Mouse (Mus musculus) stomach, embryonic 14.5 days (tissue): ENCODE data around the gene Gm10972. TPM values are rescaled to one million over a fixed set of nuclear protein-coding genes. Genes with fewer than 3 reads are reported as not detected.
"Not testable (repeated sequence)": the region's sequence is repeated elsewhere in the genome, so short reads cannot be mapped to it uniquely, and the experiment has no call there.

Experiments
- ATAC-seq: fragments of 200-750 bp; cut with Nextera tagmentation; 2 replicates; pipeline ENCODE4 v1.8.0; 2017; ENCODE audit warnings: low read depth, moderate TSS enrichment; ENCODE audit not compliant: insufficient number of reproducible peaks, insufficient read depth, low FRiP score
- H3K27ac ChIP-seq: fragments of 300-500 bp; sonication (generic); 2 replicates; pipeline ENCODE4 v1.5.1; 2014; ENCODE audit warnings: mild to moderate bottlenecking, low read length, moderate library complexity, mixed read lengths
- H3K27me3 ChIP-seq: fragments of 300-500 bp; sonication (generic); 2 replicates; pipeline ENCODE4 v1.6.1; 2014; ENCODE audit warnings: low read length, control low read depth, mixed read lengths; ENCODE audit not compliant: control insufficient read depth, insufficient read depth
- H3K36me3 ChIP-seq: fragments of 300-500 bp; sonication (generic); 2 replicates; pipeline ENCODE4 v1.6.1; 2014; ENCODE audit warnings: mild to moderate bottlenecking, control low read depth, low read length, moderate library complexity, mixed read lengths; ENCODE audit not compliant: control insufficient read depth, insufficient read depth
- H3K4me1 ChIP-seq: fragments of 300-500 bp; sonication (generic); 2 replicates; pipeline ENCODE4 v1.6.1; 2014; ENCODE audit warnings: low read length, control low read depth, mixed read lengths; ENCODE audit not compliant: control insufficient read depth, insufficient read depth
- H3K4me2 ChIP-seq: fragments of 300-500 bp; sonication (generic); replicated peaks from 2 replicates; pipeline ENCODE4 v1.6.1; 2014; ENCODE audit warnings: low read depth, low read length, control low read depth
- H3K4me3 ChIP-seq: fragments of 300-500 bp; sonication (generic); 2 replicates; pipeline ENCODE4 v1.5.1; 2014; ENCODE audit warnings: low read depth, low read length, control low read depth
- H3K9ac ChIP-seq: fragments of 300-500 bp; sonication (generic); replicated peaks from 2 replicates; pipeline ENCODE4 v1.6.1; 2014; ENCODE audit warnings: low read depth, mild to moderate bottlenecking, control low read depth, low read length, moderate library complexity, mixed read lengths
- H3K9me3 ChIP-seq: fragments of 300-500 bp; sonication (generic); 2 replicates; pipeline ENCODE4 v1.6.1; 2016; ENCODE audit warnings: low read depth, low read length, control low read depth; ENCODE audit not compliant: control insufficient read depth
- WGBS: fragments of 180-500 bp; shearing (Covaris S2); extraction: QIAGEN DNeasy Blood & Tissue Kit; methylation state at CpG from one replicate; pipeline ENCODE4 v1.1.7; 2014; 5-methylcytosine and 5-hydroxymethylcytosine counted together
- polyA plus RNA-seq: library from polyadenylated mRNA; unstranded; fragments of >200 nt; fragmentation: Nextera tagmentation; extraction: Ambion mirVana; gene quantifications from 2 replicates; pipeline ENCODE4 v1.2.1, GENCODE M21; 2014

Gm10972 gene
- not detected in 2 replicates for polyA plus RNA-seq

GRCm38 (mm10) chr3:94642495-94643162 is at the start of gene Gm10972:
TSS of gene Gm10972 (plus strand) at chr3:94643112.
- not testable (repeated sequence) for H3K9me3 ChIP-seq, H3K27me3 ChIP-seq, H3K27ac ChIP-seq, H3K4me1 ChIP-seq, H3K36me3 ChIP-seq, H3K4me3 ChIP-seq, H3K4me2 ChIP-seq, ATAC-seq, H3K9ac ChIP-seq
- 49% methylated on average over 2 of the region's 2 CpGs for WGBS

- Histone ChIP-seq H3K4me2 (no peak overlapping the region), H3K9me3 (no peaks in the 10 kb centered on the region), H3K27ac (no peak overlapping the region), H3K27me3 (no peaks in the 10 kb centered on the region), H3K36me3 (no peaks in the 10 kb centered on the region), H3K9ac (no peak overlapping the region), H3K4me1 (no peaks in the 10 kb centered on the region), H3K4me3 (no peak overlapping the region)
- 82% methylated on average over 6 of the region's 6 CpGs for WGBS
- ATAC-seq = no peak
Measured at GRCm38 (mm10) chr3:94595871-94596287, 47.0 kb upstream of the Gm10972 start.

GRCm38 (mm10) chr3:94597224-94597779 is 45.6 kb upstream of the Gm10972 start:
- no peak overlapping the region for H3K9ac ChIP-seq
- ATAC-seq = no peak
- H3K4me3 ChIP-seq = no peak overlapping the region
- H3K27ac ChIP-seq = no peak overlapping the region
- WGBS = 47% methylated on average over 3 of the region's 3 CpGs
- H3K9me3 ChIP-seq = no peaks in the 10 kb centered on the region
- no peaks in the 10 kb centered on the region for H3K27me3 ChIP-seq
- H3K36me3 ChIP-seq = no peaks in the 10 kb centered on the region
- no peaks in the 10 kb centered on the region for H3K4me1 ChIP-seq
- no peak overlapping the region for H3K4me2 ChIP-seq

GRCm38 (mm10) chr3:94601959-94602358 is 41.0 kb upstream of the Gm10972 start:
- no peak overlapping the region for H3K27ac ChIP-seq
- ATAC-seq = no peak
- H3K9me3 ChIP-seq = no peaks in the 10 kb centered on the region
- H3K9ac ChIP-seq = no peak overlapping the region
- H3K4me3 ChIP-seq = no peak overlapping the region
- H3K27me3 ChIP-seq = no peaks in the 10 kb centered on the region
- WGBS = 0% methylated on average over 4 of the region's 4 CpGs
- no peaks in the 10 kb centered on the region for H3K4me1 ChIP-seq
- no peaks in the 10 kb centered on the region for H3K36me3 ChIP-seq
- H3K4me2 ChIP-seq = no peak overlapping the region

- Histone ChIP-seq H3K36me3 (no peaks in the 10 kb centered on the region), H3K9ac (no peak overlapping the region), H3K27me3 (no peaks in the 10 kb centered on the region), H3K9me3 (no peaks in the 10 kb centered on the region), H3K4me2 (no peak overlapping the region), H3K27ac (no peak overlapping the region), H3K4me3 (no peak overlapping the region), H3K4me1 (no peaks in the 10 kb centered on the region)
- WGBS = 80% methylated on average over 3 of the region's 3 CpGs
- ATAC-seq = no peak
Measured at GRCm38 (mm10) chr3:94609621-94610020, 33.3 kb upstream of the Gm10972 start.

GRCm38 (mm10) chr3:94610581-94610980 is 32.3 kb upstream of the Gm10972 start:
- no peak overlapping the region for H3K4me2 ChIP-seq
- no peak overlapping the region for H3K9ac ChIP-seq
- no peaks in the 10 kb centered on the region for H3K27me3 ChIP-seq
- no peaks in the 10 kb centered on the region for H3K9me3 ChIP-seq
- no peaks in the 10 kb centered on the region for H3K36me3 ChIP-seq
- ATAC-seq = no peak
- 82% methylated on average over 2 of the region's 2 CpGs for WGBS
- no peaks in the 10 kb centered on the region for H3K4me1 ChIP-seq
- no peak overlapping the region for H3K4me3 ChIP-seq
- no peak overlapping the region for H3K27ac ChIP-seq

- no peaks in the 10 kb centered on the region for H3K36me3 ChIP-seq
- WGBS = 54% methylated on average over 4 of the region's 4 CpGs
- no peaks in the 10 kb centered on the region for H3K4me1 ChIP-seq
- H3K9ac ChIP-seq = no peak overlapping the region
- ATAC-seq = no peak
- H3K9me3 ChIP-seq = no peaks in the 10 kb centered on the region
- no peak overlapping the region for H3K27ac ChIP-seq
- no peaks in the 10 kb centered on the region for H3K27me3 ChIP-seq
- H3K4me2 ChIP-seq = no peak overlapping the region
- H3K4me3 ChIP-seq = no peak overlapping the region
Measured at GRCm38 (mm10) chr3:94611343-94611742, 31.6 kb upstream of the Gm10972 start.

GRCm38 (mm10) chr3:94611834-94612233 is 31.1 kb upstream of the Gm10972 start:
- Histone ChIP-seq H3K27me3 (no peaks in the 10 kb centered on the region), H3K4me2 (no peak overlapping the region), H3K9me3 (no peaks in the 10 kb centered on the region), H3K36me3 (no peaks in the 10 kb centered on the region), H3K27ac (no peak overlapping the region), H3K4me1 (no peaks in the 10 kb centered on the region), H3K9ac (no peak overlapping the region), H3K4me3 (no peak overlapping the region)
- 68% methylated on average over 5 of the region's 5 CpGs for WGBS
- ATAC-seq = no peak

GRCm38 (mm10) chr3:94612274-94612673 is 30.6 kb upstream of the Gm10972 start:
- H3K9ac ChIP-seq = no peak overlapping the region
- no peak for ATAC-seq
- no peaks in the 10 kb centered on the region for H3K27me3 ChIP-seq
- H3K9me3 ChIP-seq = no peaks in the 10 kb centered on the region
- no peak overlapping the region for H3K4me2 ChIP-seq
- no peak overlapping the region for H3K27ac ChIP-seq
- no peak overlapping the region for H3K4me3 ChIP-seq
- no peaks in the 10 kb centered on the region for H3K4me1 ChIP-seq
- no peaks in the 10 kb centered on the region for H3K36me3 ChIP-seq
- 80% methylated on average over 1 of the region's 1 CpGs for WGBS
